Mouse (Mus musculus) forebrain, embryonic 10.5 days (tissue): ENCODE results near the gene Ubqln1. TPM values are rescaled to one million over a fixed set of nuclear protein-coding genes. Genes with fewer than 3 reads are reported as not detected.
"Not testable (repeated sequence)": the region's sequence is repeated elsewhere in the genome, so short reads cannot be mapped to it uniquely, and the experiment has no call there.

ENCODE experiments used
- DNase-seq: peaks from one replicate; pipeline ENCODE4 v3.0.0-alpha.2; 2017; ENCODE audit warnings: low spot score; ENCODE audit errors: extremely low spot score
- H3K27ac ChIP-seq: fragments of 300-500 bp; sonication (generic); 2 replicates; pipeline ENCODE4 v1.5.1; 2016; ENCODE audit warnings: mild to moderate bottlenecking
- H3K27me3 ChIP-seq: fragments of 300-500 bp; sonication (generic); 2 replicates; pipeline ENCODE4 v1.6.1; 2016; ENCODE audit warnings: mild to moderate bottlenecking; ENCODE audit not compliant: poor library complexity, severe bottlenecking
- H3K36me3 ChIP-seq: fragments of 300-500 bp; sonication (generic); replicated peaks from 2 replicates; pipeline ENCODE4 v1.6.1; 2016; ENCODE audit warnings: mild to moderate bottlenecking, moderate library complexity
- H3K4me1 ChIP-seq: fragments of 300-500 bp; sonication (generic); 2 replicates; pipeline ENCODE4 v1.6.1; 2016
- H3K4me3 ChIP-seq: fragments of 300-500 bp; sonication (generic); 2 replicates; pipeline ENCODE4 v1.5.1; 2016; ENCODE audit warnings: mild to moderate bottlenecking, moderate library complexity
- H3K9me3 ChIP-seq: fragments of 300-500 bp; sonication (generic); 2 replicates; pipeline ENCODE4 v1.6.1; 2016; ENCODE audit warnings: mild to moderate bottlenecking, moderate library complexity
- WGBS: fragments of 180-500 bp; shearing (Covaris S2); methylation state at CpG from one replicate; pipeline ENCODE4 v1.1.7; 2016; 5-methylcytosine and 5-hydroxymethylcytosine counted together
- polyA plus RNA-seq: library from polyadenylated mRNA; unstranded; fragments of >200 nt; fragmentation: Nextera tagmentation; extraction: Ambion mirVana; gene quantifications from 2 replicates; pipeline ENCODE4 v1.2.1, GENCODE M21; 2016

Gene Ubqln1
- polyA plus RNA-seq, 1 experiment from 2014 or later, result 123 TPM

GRCm38 (mm10) chr13:58163343-58163742 is 52.1 kb downstream of the Ubqln1 start:
- no peak overlapping the region for H3K27ac ChIP-seq
- H3K9me3 ChIP-seq, result peaks cover 16% of the 10 kb centered on the region
- H3K27me3 ChIP-seq, result no peaks in the 10 kb centered on the region
- no peak for DNase-seq
- H3K4me3 ChIP-seq, result no peak overlapping the region
- peaks cover 8% of the 10 kb centered on the region for H3K4me1 ChIP-seq
- H3K36me3 ChIP-seq, result peaks cover 63% of the 10 kb centered on the region
- 95% methylated on average over 12 of the region's 12 CpGs for WGBS

DNA sequence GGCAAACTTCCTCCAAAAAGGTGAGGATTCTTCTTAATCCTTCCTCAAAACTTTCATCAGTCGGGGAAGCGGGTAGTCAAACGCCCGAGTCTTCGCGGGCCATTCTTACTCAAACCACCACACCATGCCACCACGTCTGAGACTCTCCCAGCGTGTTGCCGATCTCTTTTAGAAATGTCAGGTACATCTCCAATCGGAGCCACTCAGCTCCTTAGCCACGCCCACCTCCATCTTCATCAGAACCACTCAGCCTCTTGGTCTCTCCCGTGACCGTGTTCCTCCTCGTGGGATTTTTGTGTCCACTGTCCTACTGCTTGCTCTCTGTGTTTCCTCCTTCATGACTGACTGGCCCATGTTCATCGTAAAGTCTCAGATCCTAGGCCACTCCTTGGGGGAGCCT is 54.7 kb downstream of the Ubqln1 start:
- Histone ChIP-seq H3K27ac (no peak overlapping the region), H3K36me3 (peaks cover 56% of the 10 kb centered on the region), H3K9me3 (peaks cover 16% of the 10 kb centered on the region), H3K27me3 (no peaks in the 10 kb centered on the region), H3K4me1 (peaks cover 16% of the 10 kb centered on the region), H3K4me3 (no peak overlapping the region)
- WGBS, result 96% methylated on average over 15 of the region's 15 CpGs
- no peak for DNase-seq

DNA sequence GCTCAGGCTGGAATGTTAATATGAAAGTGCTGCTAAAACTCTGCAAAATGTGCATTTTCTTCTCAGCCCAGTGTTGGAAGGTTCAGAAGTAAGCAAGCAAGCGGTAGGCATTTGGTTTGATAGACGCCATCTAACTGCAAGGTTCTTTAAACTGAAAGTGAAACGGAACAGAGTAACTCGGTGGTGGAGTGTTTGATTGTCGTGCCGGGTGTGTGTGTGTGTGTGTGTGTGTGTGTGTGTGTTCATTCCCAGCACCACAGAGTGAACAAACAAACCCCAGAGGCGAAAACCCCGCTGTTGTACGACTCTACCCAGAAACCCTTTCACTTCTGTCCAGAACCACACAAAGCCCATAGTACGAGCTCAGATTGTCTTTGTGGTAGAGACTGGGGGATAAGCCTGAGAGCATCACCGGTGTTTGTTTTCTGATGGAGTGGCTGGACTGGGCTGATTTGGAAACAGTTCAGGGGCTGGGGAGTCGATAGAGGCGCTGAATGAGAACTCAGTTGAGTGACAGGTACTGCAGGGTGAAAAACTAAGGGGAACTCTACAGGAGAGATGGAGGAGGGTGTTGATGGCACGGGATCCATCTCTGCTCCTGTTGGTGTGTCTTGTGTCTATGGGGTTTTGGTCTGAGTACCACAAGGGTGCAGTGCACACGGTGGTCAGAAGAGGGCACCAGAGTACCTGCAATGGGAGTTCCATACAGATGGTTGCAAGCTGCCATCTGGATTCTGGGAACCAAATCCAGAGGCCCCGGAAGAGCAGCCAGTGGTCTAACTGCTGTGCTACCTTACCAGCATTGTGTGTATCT is 57.1 kb downstream of the Ubqln1 start:
- DNase-seq, result peak; percentile 84
- H3K27me3 ChIP-seq, result no peaks in the 10 kb centered on the region
- peaks cover 16% of the 10 kb centered on the region for H3K9me3 ChIP-seq
- peaks cover 37% of the 10 kb centered on the region for H3K36me3 ChIP-seq
- 13% methylated on average over 16 of the region's 16 CpGs for WGBS
- peaks cover 16% of the 10 kb centered on the region for H3K4me1 ChIP-seq
- peak overlapping the region; percentile 85 for H3K4me3 ChIP-seq
- H3K27ac ChIP-seq, result peak overlapping the region; percentile 87

- H3K9me3 ChIP-seq, result peaks cover 16% of the 10 kb centered on the region
- peak; percentile 85 for DNase-seq
- H3K36me3 ChIP-seq, result peaks cover 31% of the 10 kb centered on the region
- H3K4me1 ChIP-seq, result peaks cover 16% of the 10 kb centered on the region
- H3K4me3 ChIP-seq, result peak within 1 kb of the TSS; percentile 85
- under 1% methylated on average over 30 of the region's 30 CpGs for WGBS
- H3K27ac ChIP-seq, result peak within 1 kb of the TSS; percentile 87
- no peaks in the 10 kb centered on the region for H3K27me3 ChIP-seq
Observed at GRCm38 (mm10) chr13:58157447-58158098, 57.9 kb downstream of the Ubqln1 start, which contains the start of gene Idnk. TSS of gene Idnk (plus strand) at chr13:58157649.

DNA sequence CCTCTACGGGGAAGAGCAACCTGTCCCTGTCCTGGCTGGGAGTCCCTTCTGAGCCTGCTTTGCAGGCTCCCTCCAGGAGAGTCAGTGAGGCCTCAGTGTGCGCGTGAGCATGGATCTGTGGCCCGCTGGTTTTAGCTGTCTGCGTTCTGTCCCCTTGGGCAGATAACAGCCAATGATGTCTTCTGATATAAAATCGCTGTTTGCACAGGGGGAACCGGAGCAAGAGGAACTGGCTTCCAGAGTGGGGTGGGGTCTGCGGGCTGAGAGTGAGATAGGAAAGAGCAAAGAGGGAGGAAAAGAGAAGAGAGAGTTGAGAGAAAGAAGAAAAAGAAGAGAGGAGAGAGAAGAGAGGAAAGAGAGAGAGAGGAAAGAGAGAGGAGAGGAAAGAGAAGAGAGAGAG is 58.4 kb downstream of the Ubqln1 start:
- peak overlapping the region; percentile 87 for H3K27ac ChIP-seq
- peaks cover 16% of the 10 kb centered on the region for H3K9me3 ChIP-seq
- no peak for DNase-seq
- H3K36me3 ChIP-seq, result peaks cover 26% of the 10 kb centered on the region
- WGBS, result 37% methylated on average over 8 of the region's 8 CpGs
- peak overlapping the region; percentile 85 for H3K4me3 ChIP-seq
- peaks cover 16% of the 10 kb centered on the region for H3K4me1 ChIP-seq
- no peaks in the 10 kb centered on the region for H3K27me3 ChIP-seq

- H3K4me3 ChIP-seq, result no peak overlapping the region
- DNase-seq, result no peak
- 83% methylated on average over 2 of the region's 2 CpGs for WGBS
- H3K36me3 ChIP-seq, result peaks cover 16% of the 10 kb centered on the region
- no peaks in the 10 kb centered on the region for H3K27me3 ChIP-seq
- peaks cover 16% of the 10 kb centered on the region for H3K4me1 ChIP-seq
- no peak overlapping the region for H3K27ac ChIP-seq
- peaks cover 9% of the 10 kb centered on the region; the same call in 1 of the 2 replicates for H3K9me3 ChIP-seq
Observed at GRCm38 (mm10) chr13:58156031-58156430, 59.4 kb downstream of the Ubqln1 start.

DNA sequence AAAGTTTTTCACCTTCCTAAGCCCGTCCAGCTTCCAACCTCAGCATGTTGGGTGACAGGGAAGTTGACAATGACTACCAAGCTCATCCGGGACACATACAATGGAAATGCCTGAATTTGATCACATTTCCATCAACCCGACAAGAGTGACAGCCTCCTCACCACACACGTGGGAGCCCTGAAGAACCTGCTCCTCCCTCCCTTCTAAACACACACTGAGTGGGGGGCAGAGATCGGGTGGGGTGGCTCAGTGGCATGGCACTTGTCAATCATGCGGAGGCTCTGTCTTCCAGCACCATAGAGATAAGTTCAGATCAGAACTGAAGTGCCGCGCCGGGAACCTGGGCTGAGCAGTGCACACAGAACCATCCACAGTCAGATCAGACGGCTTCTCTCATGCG is 65.0 kb downstream of the Ubqln1 start:
- Histone ChIP-seq H3K9me3 (peaks cover 5% of the 10 kb centered on the region; the same call in 1 of the 2 replicates), H3K27ac (no peak overlapping the region), H3K4me1 (peaks cover 14% of the 10 kb centered on the region), H3K4me3 (no peak overlapping the region), H3K27me3 (no peaks in the 10 kb centered on the region), H3K36me3 (no peaks in the 10 kb centered on the region)
- WGBS, result 84% methylated on average over 11 of the region's 11 CpGs
- no peak for DNase-seq

- H3K9me3 ChIP-seq, result peaks cover 5% of the 10 kb centered on the region; the same call in 1 of the 2 replicates
- no peak for DNase-seq
- H3K36me3 ChIP-seq, result no peaks in the 10 kb centered on the region
- no peak overlapping the region for H3K4me3 ChIP-seq
- no peak overlapping the region for H3K27ac ChIP-seq
- WGBS, result 89% methylated on average over 3 of the region's 3 CpGs
- no peaks in the 10 kb centered on the region for H3K27me3 ChIP-seq
- H3K4me1 ChIP-seq, result peaks cover 14% of the 10 kb centered on the region
Observed at GRCm38 (mm10) chr13:58149629-58150028, 65.8 kb downstream of the Ubqln1 start.

DNA sequence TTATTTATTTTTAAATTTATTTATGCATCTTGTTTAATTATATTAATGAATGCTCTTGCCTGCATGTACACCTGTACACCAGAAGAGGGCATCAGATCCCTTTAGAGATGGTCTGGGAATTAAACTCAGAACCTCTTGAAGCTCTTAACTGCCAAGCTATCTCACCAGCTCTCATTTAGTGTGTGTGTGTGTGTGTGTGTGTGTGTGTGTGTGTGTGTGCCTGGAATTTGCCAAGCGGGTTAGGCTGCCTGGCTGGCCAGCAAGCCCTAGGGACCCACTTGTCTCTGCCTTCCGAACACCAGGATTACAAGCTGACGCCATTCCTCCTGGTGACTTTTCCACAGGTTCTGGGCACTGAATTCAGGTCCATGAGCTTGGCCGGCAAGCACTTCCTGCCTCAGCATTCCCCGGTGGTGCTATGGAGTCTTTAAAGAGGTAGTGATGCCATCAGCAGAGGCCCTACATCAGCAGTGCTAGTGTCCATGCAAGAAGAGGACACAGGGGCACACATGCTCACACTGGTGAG is 66.4 kb downstream of the Ubqln1 start:
- Histone ChIP-seq H3K27me3 (no peaks in the 10 kb centered on the region), H3K36me3 (no peaks in the 10 kb centered on the region), H3K4me1 (peaks cover 14% of the 10 kb centered on the region), H3K4me3 (peak overlapping the region; percentile 55), H3K27ac (peak overlapping the region; percentile 78; the same call in 1 of the 2 replicates), H3K9me3 (peaks cover 5% of the 10 kb centered on the region; the same call in 1 of the 2 replicates)
- WGBS, result 52% methylated on average over 5 of the region's 5 CpGs
- DNase-seq, result no peak

GRCm38 (mm10) chr13:58148256-58148831 is 67.1 kb downstream of the Ubqln1 start:
- DNase-seq, result peak; percentile 83
- H3K9me3 ChIP-seq, result peaks cover 5% of the 10 kb centered on the region; the same call in 1 of the 2 replicates
- H3K36me3 ChIP-seq, result no peaks in the 10 kb centered on the region
- 2% methylated on average over 17 of the region's 17 CpGs for WGBS
- H3K27ac ChIP-seq, result peak overlapping the region; percentile 78
- H3K27me3 ChIP-seq, result no peaks in the 10 kb centered on the region
- peak overlapping the region; percentile 55 for H3K4me3 ChIP-seq
- peaks cover 14% of the 10 kb centered on the region for H3K4me1 ChIP-seq

GRCm38 (mm10) chr13:58147760-58148159 is 67.7 kb downstream of the Ubqln1 start:
- 80% methylated on average over 1 of the region's 1 CpGs for WGBS
- peaks cover 5% of the 10 kb centered on the region; the same call in 1 of the 2 replicates for H3K9me3 ChIP-seq
- no peak overlapping the region for H3K4me3 ChIP-seq
- H3K27me3 ChIP-seq, result no peaks in the 10 kb centered on the region
- H3K27ac ChIP-seq, result no peak overlapping the region
- no peaks in the 10 kb centered on the region for H3K36me3 ChIP-seq
- peaks cover 14% of the 10 kb centered on the region for H3K4me1 ChIP-seq
- no peak for DNase-seq

DNA sequence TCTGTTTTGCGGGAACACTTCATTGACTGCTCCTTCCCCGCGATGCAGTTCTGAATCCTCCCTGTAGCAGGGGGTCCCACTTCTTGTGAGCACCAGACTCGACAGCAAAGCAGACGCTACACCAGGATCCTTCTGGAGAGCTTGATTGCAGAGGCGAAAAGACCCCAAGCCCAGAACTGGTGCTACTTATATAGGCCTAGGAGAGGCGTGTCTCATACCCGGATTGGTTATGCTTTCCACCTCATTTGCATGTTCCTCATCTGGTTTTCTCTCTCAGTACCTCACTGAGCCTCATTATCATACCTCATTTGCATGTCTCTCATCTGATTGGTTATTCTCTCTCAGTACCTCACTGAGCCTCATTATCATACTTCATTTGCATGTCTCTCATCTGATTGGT is 68.8 kb downstream of the Ubqln1 start:
- H3K4me1 ChIP-seq, result peaks cover 14% of the 10 kb centered on the region
- DNase-seq, H3K27ac ChIP-seq, H3K4me3 ChIP-seq, H3K27me3 ChIP-seq, H3K9me3 ChIP-seq, H3K36me3 ChIP-seq: not testable (repeated sequence)
- WGBS, result 96% methylated on average over 8 of the region's 8 CpGs
